Mouse (Mus musculus) embryo, embryonic 11 days (tissue): ENCODE measurements around the gene Ripk3.

ENCODE experiments used
- DNase-seq: peaks from one replicate; pipeline ENCODE4 v3.0.0-alpha.2; 2015

The Ripk3 gene

GRCm38 (mm10) chr14:55788256-55789050 lies at the start of gene Ripk3:
Gene Ripk3 (minus strand): TSS chr14:55788865.
- peak; percentile 61 for DNase-seq

- DNase-seq = no peak
These were observed 49.6 kb upstream of the Ripk3 start for GRCm38 (mm10) chr14:55838312-55838711.

- no peak for DNase-seq
These were observed 46.3 kb upstream of the Ripk3 start for GRCm38 (mm10) chr14:55834808-55835533.

- DNase-seq = no peak
These were observed 44.5 kb upstream of the Ripk3 start for GRCm38 (mm10) chr14:55833126-55833525.

- no peak for DNase-seq
These were observed 41.7 kb upstream of the Ripk3 start for GRCm38 (mm10) chr14:55830331-55830730.

- no peak for DNase-seq
These were observed 41.2 kb upstream of the Ripk3 start for GRCm38 (mm10) chr14:55829854-55830253.

GRCm38 (mm10) chr14:55828716-55829263 lies 40.1 kb upstream of the Ripk3 start:
- no peak for DNase-seq

- peak; percentile 54 for DNase-seq
These were observed 38.1 kb upstream of the Ripk3 start for GRCm38 (mm10) chr14:55826551-55827340.

- DNase-seq = no peak
These were observed 37.5 kb upstream of the Ripk3 start for GRCm38 (mm10) chr14:55826142-55826541.

GRCm38 (mm10) chr14:55825216-55826051 lies 36.8 kb upstream of the Ripk3 start:
- DNase-seq = peak; percentile 81

GRCm38 (mm10) chr14:55824481-55825215 lies 36.0 kb upstream of the Ripk3 start:
- peak; percentile 83 for DNase-seq

GRCm38 (mm10) chr14:55824001-55824480 lies 35.4 kb upstream of the Ripk3 start:
- peak; percentile 77 for DNase-seq

GRCm38 (mm10) chr14:55822991-55823762 lies 34.5 kb upstream of the Ripk3 start, which contains the start of gene Nfatc4:
Gene Nfatc4 (plus strand): TSS chr14:55823144.
- DNase-seq = peak; percentile 97

GRCm38 (mm10) chr14:55822435-55822990 lies 33.8 kb upstream of the Ripk3 start:
- DNase-seq = peak; percentile 90

GRCm38 (mm10) chr14:55820576-55820975 lies 31.9 kb upstream of the Ripk3 start:
- no peak for DNase-seq

GRCm38 (mm10) chr14:55819845-55820405 lies 31.3 kb upstream of the Ripk3 start:
- DNase-seq = no peak

- peak; percentile 74 for DNase-seq
These were observed 26.7 kb upstream of the Ripk3 start for GRCm38 (mm10) chr14:55815310-55815751.

- DNase-seq = peak; percentile 89
These were observed 26.2 kb upstream of the Ripk3 start for GRCm38 (mm10) chr14:55814885-55815284.

GRCm38 (mm10) chr14:55795380-55796163 lies 6.9 kb upstream of the Ripk3 start:
- no peak for DNase-seq
